Mouse (Mus musculus): Measurements from ENCODE around the gene Crybg3. TPM values are rescaled to one million over a fixed set of nuclear protein-coding genes. Genes with fewer than 3 reads are reported as not detected.

Crybg3 gene
- polyA plus RNA-seq, 1 experiment: not detected

DNA sequence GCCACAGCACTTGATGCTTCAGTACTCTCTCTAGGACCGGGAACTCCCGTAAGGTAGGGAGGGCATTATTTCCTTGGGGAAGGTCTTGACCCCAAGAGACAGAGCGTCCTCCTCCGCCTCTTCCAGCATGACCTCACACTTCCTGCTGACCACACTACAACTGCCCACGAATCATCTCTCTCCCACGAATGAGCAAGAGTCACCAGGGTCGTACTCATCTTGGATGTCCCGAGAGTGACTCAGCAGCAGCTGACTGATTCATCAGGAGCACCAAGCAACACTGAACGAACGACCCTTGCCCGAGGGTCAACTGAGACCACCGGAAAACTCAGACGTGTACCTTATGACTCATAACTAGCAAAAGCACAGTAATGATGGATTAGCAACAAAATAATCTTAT is 71.2 kb downstream of the Crybg3 start:
- TF ChIP-seq TAL1 (IDR thresholded peaks at IDR 0.05; ENCODE audit: low read length) (no peak), GATA1 (IDR thresholded peaks at IDR 0.05; ENCODE audit: low read length) (no peak)
- H3K27me3 ChIP-seq (ENCODE audit: control insufficient read depth): no peaks in the 10 kb centered on the region
- no peaks in the 10 kb centered on the region for H3K4me1 ChIP-seq (ENCODE audit: control insufficient read depth)
- H3K9me3 ChIP-seq (ENCODE audit: control insufficient read depth, low read length): peaks cover 4% of the 10 kb centered on the region; the same call in 1 of the 2 replicates
- H3K36me3 ChIP-seq (ENCODE audit: control insufficient read depth): no peaks in the 10 kb centered on the region
- no peak overlapping the region for H3K4me3 ChIP-seq (replicated peaks)

DNA sequence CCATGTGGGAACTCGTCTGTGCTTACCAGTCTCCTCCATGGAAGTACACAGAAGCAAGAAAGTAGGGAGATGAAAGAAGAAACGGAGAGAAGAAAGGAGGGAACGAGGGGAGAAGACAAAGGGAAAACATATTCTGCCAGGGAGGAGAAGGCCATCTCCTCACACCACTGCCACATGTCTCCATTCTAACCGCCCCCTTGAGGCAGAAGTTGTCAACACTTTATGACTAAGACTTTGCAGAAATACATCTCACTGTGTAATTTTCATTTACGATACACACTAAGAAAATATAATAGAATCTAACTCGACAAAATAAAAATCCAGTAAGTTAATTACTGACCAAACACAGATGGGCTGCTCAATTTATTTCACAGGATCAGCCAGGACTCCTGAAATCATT is 73.8 kb downstream of the Crybg3 start:
- no peak overlapping the region for H3K4me3 ChIP-seq (replicated peaks)
- H3K9me3 ChIP-seq (ENCODE audit: control insufficient read depth, low read length): peaks cover 4% of the 10 kb centered on the region; the same call in 1 of the 2 replicates
- no peaks in the 10 kb centered on the region for H3K4me1 ChIP-seq (ENCODE audit: control insufficient read depth)
- H3K27me3 ChIP-seq (ENCODE audit: control insufficient read depth): no peaks in the 10 kb centered on the region
- TF ChIP-seq GATA1 (IDR thresholded peaks at IDR 0.05; ENCODE audit: low read length): no peak
- TF ChIP-seq TAL1 (IDR thresholded peaks at IDR 0.05; ENCODE audit: low read length): no peak
- no peaks in the 10 kb centered on the region for H3K36me3 ChIP-seq (ENCODE audit: control insufficient read depth)

DNA sequence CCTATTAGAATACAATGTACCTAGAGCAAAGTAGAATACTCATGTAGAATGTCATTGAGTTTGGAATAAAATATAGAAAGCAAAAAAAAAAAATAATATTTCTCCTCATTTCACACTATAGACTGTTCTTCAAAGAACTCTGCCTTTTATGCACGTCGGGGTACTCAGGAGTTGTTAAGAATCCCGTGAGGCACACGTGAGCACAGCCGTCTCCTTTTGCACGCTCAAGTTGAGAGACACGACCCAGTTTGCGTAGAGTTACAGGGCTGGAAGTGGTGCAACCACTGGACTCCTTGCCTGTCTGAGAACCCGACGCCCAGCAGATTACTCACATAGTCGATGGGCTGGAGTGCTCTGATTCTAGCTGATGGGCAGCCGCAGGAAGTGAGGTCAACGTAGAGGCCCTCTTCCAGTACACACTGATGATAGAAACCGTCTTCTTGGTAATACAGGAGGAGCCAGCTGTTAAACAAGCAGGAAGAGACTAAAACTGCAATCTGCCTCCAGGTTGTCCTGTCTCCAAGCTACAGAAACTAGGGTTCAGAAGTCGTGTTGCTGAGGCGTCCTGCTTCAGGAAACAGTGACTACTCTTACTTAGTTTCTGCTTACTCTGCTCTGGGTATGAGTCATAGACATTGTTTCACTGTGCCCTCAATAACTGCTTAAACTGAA is 78.9 kb downstream of the Crybg3 start:
- no peak overlapping the region for H3K4me3 ChIP-seq (replicated peaks)
- TF ChIP-seq GATA1 (IDR thresholded peaks at IDR 0.05; ENCODE audit: low read length) (no peak), TAL1 (IDR thresholded peaks at IDR 0.05; ENCODE audit: low read length) (no peak)
- no peaks in the 10 kb centered on the region for H3K4me1 ChIP-seq (ENCODE audit: control insufficient read depth)
- H3K9me3 ChIP-seq (ENCODE audit: control insufficient read depth, low read length): no peaks in the 10 kb centered on the region
- no peaks in the 10 kb centered on the region for H3K27me3 ChIP-seq (ENCODE audit: control insufficient read depth)
- no peaks in the 10 kb centered on the region for H3K36me3 ChIP-seq (ENCODE audit: control insufficient read depth)

DNA sequence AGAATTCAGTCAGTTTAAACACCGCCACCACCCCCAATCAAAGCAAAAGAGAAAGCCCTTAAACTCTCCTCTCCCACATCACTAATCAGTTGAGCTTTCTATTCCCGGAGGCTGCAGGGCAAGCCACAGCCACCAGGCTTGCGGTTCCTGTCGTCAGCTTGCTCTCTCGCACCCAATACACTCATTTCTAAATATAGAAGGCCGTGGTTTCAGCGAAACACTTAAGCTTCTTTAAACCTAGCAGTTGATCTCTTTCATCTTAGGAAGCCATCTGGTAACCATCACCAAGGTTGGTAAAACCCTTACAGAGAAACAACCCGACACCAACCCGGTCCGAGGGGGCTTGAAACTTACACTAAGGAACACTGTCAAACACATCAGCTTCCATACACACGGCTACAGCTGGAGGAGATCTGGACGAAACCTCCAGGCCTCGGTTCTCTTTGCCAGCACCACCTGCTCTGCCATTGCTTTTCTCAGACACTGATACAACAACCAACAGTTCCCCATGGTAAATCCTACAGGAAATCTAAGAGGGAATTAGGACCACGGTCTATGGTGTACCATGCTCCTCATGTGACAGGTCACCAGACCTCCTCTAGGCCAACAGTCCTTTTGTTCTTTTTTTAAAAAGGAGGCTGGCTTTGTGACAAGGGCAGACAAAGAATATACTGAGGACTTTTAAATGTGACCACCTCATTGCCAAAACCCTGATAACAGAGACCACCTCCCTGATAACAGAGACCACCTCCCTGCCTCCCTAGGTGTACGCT is 83.1 kb downstream of the Crybg3 start:
- Histone ChIP-seq H3K36me3 (ENCODE audit: control insufficient read depth) (no peaks in the 10 kb centered on the region), H3K4me3 (replicated peaks) (no peak overlapping the region), H3K27me3 (ENCODE audit: control insufficient read depth) (no peaks in the 10 kb centered on the region), H3K4me1 (ENCODE audit: control insufficient read depth) (no peaks in the 10 kb centered on the region), H3K9me3 (ENCODE audit: control insufficient read depth, low read length) (no peaks in the 10 kb centered on the region)
- TF ChIP-seq GATA1 (IDR thresholded peaks at IDR 0.05; ENCODE audit: low read length): no peak
- TF ChIP-seq TAL1 (IDR thresholded peaks at IDR 0.05; ENCODE audit: low read length): no peak

DNA sequence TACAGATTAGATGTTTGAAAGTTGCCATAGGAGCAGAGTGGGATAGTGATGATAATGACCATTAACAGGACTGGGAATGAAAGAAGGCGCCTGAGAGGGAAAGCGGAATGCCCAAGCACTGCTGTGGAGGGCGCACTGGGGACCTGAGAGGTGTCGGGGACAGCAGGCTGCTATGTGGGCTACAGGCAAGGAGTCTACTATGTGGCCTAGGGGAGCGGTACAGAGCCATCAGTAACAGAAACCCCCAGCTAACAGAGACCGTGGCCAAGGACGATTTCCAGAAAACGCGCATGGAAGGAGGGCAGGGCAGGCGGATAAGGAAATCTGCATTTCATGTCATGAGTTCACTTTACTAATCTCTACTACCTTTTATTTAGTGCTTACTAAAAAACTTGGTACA is 83.8 kb downstream of the Crybg3 start:
- Histone ChIP-seq H3K4me1 (ENCODE audit: control insufficient read depth) (no peaks in the 10 kb centered on the region), H3K9me3 (ENCODE audit: control insufficient read depth, low read length) (no peaks in the 10 kb centered on the region), H3K4me3 (replicated peaks) (no peak overlapping the region), H3K27me3 (ENCODE audit: control insufficient read depth) (no peaks in the 10 kb centered on the region), H3K36me3 (ENCODE audit: control insufficient read depth) (no peaks in the 10 kb centered on the region)
- no peak for TF ChIP-seq TAL1 (IDR thresholded peaks at IDR 0.05; ENCODE audit: low read length)
- no peak for TF ChIP-seq GATA1 (IDR thresholded peaks at IDR 0.05; ENCODE audit: low read length)

DNA sequence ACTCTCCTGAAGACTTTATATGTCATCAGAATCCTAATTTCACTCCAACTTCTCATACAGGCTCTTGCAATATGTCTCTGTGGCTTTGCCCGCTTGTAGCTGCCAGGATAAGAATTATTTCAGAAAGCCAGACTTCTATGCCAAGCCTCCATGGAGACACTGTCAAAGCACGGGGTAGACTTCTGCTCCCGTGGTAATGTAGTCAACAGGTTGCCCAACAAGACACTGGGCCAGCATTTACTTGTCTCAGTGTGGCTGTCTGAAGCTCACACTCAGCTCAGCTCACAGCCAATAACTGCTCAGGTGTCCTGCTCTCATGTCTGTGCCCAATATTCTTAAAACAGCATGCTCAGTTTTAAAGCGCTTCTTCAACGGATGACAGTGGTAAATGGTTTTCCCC is 85.6 kb downstream of the Crybg3 start:
- no peaks in the 10 kb centered on the region for H3K9me3 ChIP-seq (ENCODE audit: control insufficient read depth, low read length)
- H3K27me3 ChIP-seq (ENCODE audit: control insufficient read depth): no peaks in the 10 kb centered on the region
- no peak for TF ChIP-seq GATA1 (IDR thresholded peaks at IDR 0.05; ENCODE audit: low read length)
- no peak for TF ChIP-seq TAL1 (IDR thresholded peaks at IDR 0.05; ENCODE audit: low read length)
- H3K4me3 ChIP-seq (replicated peaks): no peak overlapping the region
- no peaks in the 10 kb centered on the region for H3K36me3 ChIP-seq (ENCODE audit: control insufficient read depth)
- no peaks in the 10 kb centered on the region for H3K4me1 ChIP-seq (ENCODE audit: control insufficient read depth)

DNA sequence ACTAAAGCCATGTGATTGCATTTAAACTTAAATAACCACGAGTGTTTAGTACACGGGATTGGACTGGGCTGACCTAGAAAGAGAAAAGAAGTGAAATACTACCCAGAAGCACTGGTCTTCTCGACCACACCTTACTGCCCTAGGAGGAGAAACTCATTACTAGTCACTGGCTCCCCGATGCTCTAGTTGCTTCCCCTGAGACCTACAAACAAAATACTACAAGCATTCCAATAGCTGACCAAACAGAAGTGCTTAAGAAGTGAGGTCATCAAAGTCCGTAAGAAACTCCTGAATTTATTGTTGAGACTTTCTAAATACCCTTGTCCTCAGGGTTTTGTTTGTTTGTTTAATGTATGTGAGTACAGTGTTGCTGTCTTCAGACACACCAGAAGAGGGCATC is 90.9 kb downstream of the Crybg3 start:
- H3K4me1 ChIP-seq (ENCODE audit: control insufficient read depth): no peaks in the 10 kb centered on the region
- TF ChIP-seq TAL1 (IDR thresholded peaks at IDR 0.05; ENCODE audit: low read length) (no peak), GATA1 (IDR thresholded peaks at IDR 0.05; ENCODE audit: low read length) (no peak)
- H3K9me3 ChIP-seq (ENCODE audit: control insufficient read depth, low read length): no peaks in the 10 kb centered on the region
- no peaks in the 10 kb centered on the region for H3K36me3 ChIP-seq (ENCODE audit: control insufficient read depth)
- no peak overlapping the region for H3K4me3 ChIP-seq (replicated peaks)
- H3K27me3 ChIP-seq (ENCODE audit: control insufficient read depth): no peaks in the 10 kb centered on the region

DNA sequence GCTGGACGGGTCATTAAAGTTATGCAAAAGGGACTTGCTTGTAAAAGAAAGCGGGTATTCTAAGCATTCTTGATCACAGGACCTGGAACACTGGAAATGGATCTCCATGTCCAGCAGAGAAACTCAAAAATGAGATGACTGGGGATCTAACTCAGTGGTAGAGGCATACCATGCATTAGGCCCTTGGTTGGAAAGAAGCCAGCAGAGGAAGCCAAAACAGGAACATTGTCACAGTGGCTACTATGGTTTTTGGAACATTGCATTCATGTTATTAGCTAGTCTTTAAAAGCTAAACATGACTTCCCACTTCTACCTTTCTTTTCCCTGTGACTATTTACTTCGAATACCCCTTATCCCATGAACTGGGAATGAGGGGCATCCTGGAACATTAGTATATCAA is 101.6 kb downstream of the Crybg3 start:
- Histone ChIP-seq H3K4me3 (replicated peaks) (no peak overlapping the region), H3K36me3 (ENCODE audit: control insufficient read depth) (peaks cover 4% of the 10 kb centered on the region; the same call in 1 of the 2 replicates), H3K4me1 (ENCODE audit: control insufficient read depth) (no peaks in the 10 kb centered on the region), H3K27me3 (ENCODE audit: control insufficient read depth) (no peaks in the 10 kb centered on the region), H3K9me3 (ENCODE audit: control insufficient read depth, low read length) (no peaks in the 10 kb centered on the region)
- TF ChIP-seq GATA1 (IDR thresholded peaks at IDR 0.05; ENCODE audit: low read length): no peak
- no peak for TF ChIP-seq TAL1 (IDR thresholded peaks at IDR 0.05; ENCODE audit: low read length)

DNA sequence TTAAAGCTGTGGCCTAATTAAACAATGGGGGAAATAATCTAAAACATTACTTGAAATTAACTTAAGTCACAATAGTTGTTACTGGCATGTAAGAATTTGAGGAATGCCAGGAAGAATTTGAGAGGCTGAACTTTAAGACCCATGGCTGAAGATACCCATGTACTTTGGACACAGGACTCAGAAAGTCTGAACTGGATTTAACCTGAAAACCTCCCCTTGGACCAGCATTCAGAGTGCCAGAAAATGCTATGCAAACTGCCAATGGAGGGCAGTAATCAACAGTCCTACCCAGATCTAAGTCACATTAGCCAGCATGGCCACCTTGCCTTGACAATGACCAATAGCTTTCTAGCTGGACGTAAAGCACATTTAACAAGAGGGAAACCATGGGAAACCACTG is 102.8 kb downstream of the Crybg3 start:
- TF ChIP-seq GATA1 (IDR thresholded peaks at IDR 0.05; ENCODE audit: low read length) (no peak), TAL1 (IDR thresholded peaks at IDR 0.05; ENCODE audit: low read length) (no peak)

More for the DNA sequence above, 102.8 kb downstream of the Crybg3 start:
- Histone ChIP-seq H3K4me1 (ENCODE audit: control insufficient read depth) (no peaks in the 10 kb centered on the region), H3K27me3 (ENCODE audit: control insufficient read depth) (no peaks in the 10 kb centered on the region), H3K36me3 (ENCODE audit: control insufficient read depth) (peaks cover 8% of the 10 kb centered on the region), H3K4me3 (replicated peaks) (no peak overlapping the region), H3K9me3 (ENCODE audit: control insufficient read depth, low read length) (no peaks in the 10 kb centered on the region)

Data from erythroblast, embryonic 14.5 days (primary cell).